Mouse (Mus musculus) bone marrow, adult 2 months (tissue): ENCODE measurements at regions not wholly inside any gene's neighbourhood (a gene's known extent, or its start where the extent isn't known, plus 50 kb on each side); places are given as distances from the start of the nearest gene placed in this dataset.

Experiments
- CTCF ChIP-seq: fragments of 200-500 bp; IDR thresholded peaks from 2 replicates; pipeline ENCODE4 v1.5.1; 2011; ENCODE audit warnings: low read length, control low read depth; ENCODE audit not compliant: control insufficient read depth, insufficient read depth
- POLR2A ChIP-seq: fragments of 200-500 bp; IDR thresholded peaks from 2 replicates; pipeline ENCODE4 v1.6.1; 2011; ENCODE audit warnings: low read depth, mild to moderate bottlenecking, control low read depth, low read length, borderline replicate concordance; ENCODE audit not compliant: control insufficient read depth

- TF ChIP-seq CTCF = peak; percentile 21; the same call in 1 of the 2 replicates
- TF ChIP-seq POLR2A = no peak
Observed at GRCm38 (mm10) chr8:37063764-37064331, 70.4 kb downstream of the AI429214 start.
